Comparison of ENCODE assay signal across 9 mouse cellular contexts in genomic region chr2:163685761-163686200, GRCm38 (mm10). TPM values are rescaled to one million over a fixed set of nuclear protein-coding genes. Genes with fewer than 3 reads are reported as not detected.
A peak's percentile ranks its signal among the peaks of the same experiment; 100 is the strongest.
DNase-seq lines count a peak whose midpoint lies in the region; ATAC-seq and TF ChIP-seq lines count a peak whose summit lies in the region.
"Had no signal": no experiment of that assay in that cellular context is flagged by ENCODE, and none has a peak within 500 bp of the region (broad histone marks: within the 10 kb centered on the region; RNA-seq: fewer than 3 reads in every experiment).

No protein-coding gene starts in this region.

- no peaks in the 10 kb centered on the region for H3K9me3 ChIP-seq in midbrain, embryonic 11.5 days (ENCODE audit: control insufficient read depth, low read length)
- H3K9me3 ChIP-seq in midbrain, embryonic 15.5 days, result no peaks in the 10 kb centered on the region
- no peaks in the 10 kb centered on the region for H3K9me3 ChIP-seq in heart, embryonic 16.5 days (replicated peaks; ENCODE audit: control insufficient read depth, low read length)
- H3K9me3 ChIP-seq: megakaryocyte, embryonic 14.5 days had no signal

- TF ChIP-seq CTCF in thymus, adult 2 months (IDR thresholded peaks at IDR 0.05; ENCODE audit: borderline replicate concordance, control insufficient read depth, extremely low read depth, insufficient read depth, low read length, poor library complexity), result no peak

- no peak for ATAC-seq in midbrain, embryonic 11.5 days (ENCODE audit: low FRiP score)
- no peak for ATAC-seq in midbrain, embryonic 15.5 days (replicated peaks)
- peak; percentile 87 for ATAC-seq in heart, embryonic 16.5 days (replicated peaks; ENCODE audit: extremely low read depth, insufficient read depth, low FRiP score)

- no peak overlapping the region for H3K27ac ChIP-seq in midbrain, embryonic 11.5 days (ENCODE audit: low read depth, low read length)
- H3K27ac ChIP-seq in midbrain, embryonic 15.5 days, result no peak overlapping the region
- peak overlapping the region; percentile 100 for H3K27ac ChIP-seq in heart, embryonic 16.5 days (ENCODE audit: low read length)
- H3K27ac ChIP-seq in thymus, adult 2 months (ENCODE audit: control insufficient read depth, insufficient read depth, low read length), result no peak overlapping the region

- 86% methylated on average over 6 of the region's 6 CpGs for WGBS in midbrain, embryonic 11.5 days
- 79% methylated on average over 6 of the region's 6 CpGs for WGBS in midbrain, embryonic 15.5 days
- WGBS in heart, embryonic 16.5 days, result 16% methylated on average over 6 of the region's 6 CpGs
- WGBS in thymus, adult 2 months, result 86% methylated on average over 6 of the region's 6 CpGs

- H3K4me2 ChIP-seq in midbrain, embryonic 11.5 days, result no peak overlapping the region
- H3K4me2 ChIP-seq in midbrain, embryonic 15.5 days, result no peak overlapping the region
- peak overlapping the region; percentile 55 for H3K4me2 ChIP-seq in heart, embryonic 16.5 days (ENCODE audit: low read depth, low read length)

- H3K4me1 ChIP-seq in midbrain, embryonic 11.5 days (ENCODE audit: control insufficient read depth, insufficient read depth, low read length), result peaks cover 10% of the 10 kb centered on the region
- H3K4me1 ChIP-seq in midbrain, embryonic 15.5 days, result peaks cover 24% of the 10 kb centered on the region
- H3K4me1 ChIP-seq in heart, embryonic 16.5 days (ENCODE audit: control insufficient read depth, insufficient read depth, low read length), result peaks cover 66% of the 10 kb centered on the region
- no peaks in the 10 kb centered on the region for H3K4me1 ChIP-seq in thymus, adult 2 months (replicated peaks; ENCODE audit: control insufficient read depth, insufficient read depth, low read length)

- no peak for TF ChIP-seq POLR2A in thymus, adult 2 months (IDR thresholded peaks at IDR 0.05; ENCODE audit: control insufficient read depth, extremely low read depth, insufficient read depth, low read length, poor library complexity)

- no peak overlapping the region for H3K9ac ChIP-seq in midbrain, embryonic 11.5 days (ENCODE audit: low read length)
- no peak overlapping the region for H3K9ac ChIP-seq in midbrain, embryonic 15.5 days
- peak overlapping the region; percentile 65 for H3K9ac ChIP-seq in heart, embryonic 16.5 days (ENCODE audit: low read length)

- DNase-seq in midbrain, embryonic 11.5 days (ENCODE audit: low spot score, missing footprints), result peak; percentile 66
- DNase-seq in cerebellum, postnatal 14 days, result peak; percentile 41 to 59
- DNase-seq in layer of hippocampus, adult 9-11 months, result peak; percentile 87
- peak; percentile 53 for DNase-seq in lung, postnatal 14 days
- DNase-seq in thymus, adult 2 months, result no peak
- no peak for DNase-seq in retina, embryonic 14.5 days (ENCODE audit: low spot score)

- no peaks in the 10 kb centered on the region for H3K36me3 ChIP-seq in midbrain, embryonic 11.5 days (ENCODE audit: control insufficient read depth, insufficient read depth, low read length)
- H3K36me3 ChIP-seq in midbrain, embryonic 15.5 days (replicated peaks), result no peaks in the 10 kb centered on the region
- H3K36me3 ChIP-seq in heart, embryonic 16.5 days (ENCODE audit: control insufficient read depth, insufficient read depth), result no peaks in the 10 kb centered on the region
- H3K36me3 ChIP-seq in thymus, adult 2 months (ENCODE audit: control insufficient read depth, insufficient read depth, low read length), result no peaks in the 10 kb centered on the region

- H3K27me3 ChIP-seq in midbrain, embryonic 11.5 days (ENCODE audit: control insufficient read depth, insufficient read depth, low read length), result no peaks in the 10 kb centered on the region
- no peaks in the 10 kb centered on the region for H3K27me3 ChIP-seq in midbrain, embryonic 15.5 days (replicated peaks)
- no peaks in the 10 kb centered on the region for H3K27me3 ChIP-seq in heart, embryonic 16.5 days (ENCODE audit: control insufficient read depth, insufficient read depth, low read length)
- H3K27me3 ChIP-seq in thymus, adult 2 months (ENCODE audit: control insufficient read depth, insufficient read depth, low read length), result no peaks in the 10 kb centered on the region
- H3K27me3 ChIP-seq: megakaryocyte, embryonic 14.5 days had no signal

- H3K4me3 ChIP-seq in midbrain, embryonic 11.5 days (ENCODE audit: low read depth, low read length), result no peak overlapping the region
- H3K4me3 ChIP-seq in midbrain, embryonic 15.5 days, result no peak overlapping the region
- H3K4me3 ChIP-seq in heart, embryonic 16.5 days (ENCODE audit: low read length), result peak overlapping the region; percentile 19; the same call in 1 of the 2 replicates
- H3K4me3 ChIP-seq in thymus, adult 2 months (ENCODE audit: control insufficient read depth, insufficient read depth, low read length), result no peak overlapping the region
- H3K4me3 ChIP-seq: megakaryocyte, embryonic 14.5 days had no signal

RNA-seq across cellular contexts. Expression of gene Pkig, which starts 27.6 kb away (rescaled TPM):
- 153 and 162 TPM in 2 replicates for polyA plus RNA-seq in midbrain, embryonic 11.5 days (2014; fragmentation: Nextera tagmentation; extraction: Ambion mirVana)
- 125 TPM in 2 replicates for polyA plus RNA-seq in midbrain, embryonic 15.5 days (2015; fragmentation: Nextera tagmentation; extraction: Ambion mirVana)
- 374 and 420 TPM in 2 replicates for polyA plus RNA-seq in heart, embryonic 16.5 days (2015; fragmentation: Nextera tagmentation; extraction: Ambion mirVana)
- 56.7 and 64.7 TPM in 2 replicates for polyA plus RNA-seq in thymus, adult 2 months (2012; rRNA removed)

RNA-seq across cellular contexts. Expression of gene Serinc3, which starts 40.9 kb away (rescaled TPM):
- 35.0 and 38.8 TPM in 2 replicates for polyA plus RNA-seq in midbrain, embryonic 11.5 days (2014; fragmentation: Nextera tagmentation; extraction: Ambion mirVana)
- polyA plus RNA-seq in midbrain, embryonic 15.5 days (2015; fragmentation: Nextera tagmentation; extraction: Ambion mirVana), result 33.0 and 35.9 TPM in 2 replicates
- polyA plus RNA-seq in heart, embryonic 16.5 days (2015; fragmentation: Nextera tagmentation; extraction: Ambion mirVana), result 56.1 and 71.3 TPM in 2 replicates
- 279 and 281 TPM in 2 replicates for polyA plus RNA-seq in thymus, adult 2 months (2012; rRNA removed)

Comparison
In these comparisons a context has a peak if more than half of its experiments do, and no peak if none do; other contexts are left out.
1. DNase-seq: peak in midbrain, embryonic 11.5 days (single experiment), cerebellum, postnatal 14 days (2 of 2), layer of hippocampus, adult 9-11 months (single experiment) and lung, postnatal 14 days (single experiment); none in thymus, adult 2 months (single experiment) and retina, embryonic 14.5 days (single experiment).